Mouse (Mus musculus): ENCODE measurements around the gene Ost4. TPM values are rescaled to one million over a fixed set of nuclear protein-coding genes. Genes with fewer than 3 reads are reported as not detected.
A peak's percentile ranks its signal among the peaks of the same experiment; 100 is the strongest.

The Ost4 gene
- polyA plus RNA-seq, 1 experiment from 2014 or later = 480 TPM

- Histone ChIP-seq H3K4me3 (ENCODE audit: control insufficient read depth in 1 of 2, insufficient read depth in 1 of 2, low read depth in 1 of 2, low read length in 2 of 2) (no peak overlapping the region), H3K4me2 (ENCODE audit: low read length) (no peak overlapping the region), H3K27me3 (ENCODE audit: control insufficient read depth, insufficient read depth, low read length) (no peaks in the 10 kb centered on the region), H3K27ac (replicated peaks in 1 of 2; ENCODE audit: control insufficient read depth in 1 of 2, insufficient read depth in 1 of 2, low read depth in 2 of 2, low read length in 2 of 2) (no peak overlapping the region), H3K9ac (ENCODE audit: low read length) (no peak overlapping the region), H3K36me3 (ENCODE audit: control insufficient read depth, insufficient read depth, low read length) (no peaks in the 10 kb centered on the region), H3K4me1 (ENCODE audit: control insufficient read depth in 2 of 2, insufficient read depth in 2 of 2, low read length in 2 of 2) (peaks cover 0 to 6% of the 10 kb centered on the region in 2 experiments; a peak in 2 of 4 replicates), H3K9me3 (ENCODE audit: control insufficient read depth, low read length) (no peaks in the 10 kb centered on the region)
- ATAC-seq (ENCODE audit: insufficient number of reproducible peaks, insufficient read depth, low FRiP score, low read depth) = no peak
- WGBS = 59% methylated on average over 5 of the region's 5 CpGs
Observed at GRCm38 (mm10) chr5:30933705-30934104, 26.1 kb upstream of the Ost4 start.

- no peak overlapping the region for H3K4me2 ChIP-seq (ENCODE audit: low read length)
- peaks cover 0 to 6% of the 10 kb centered on the region in 2 experiments; a peak in 2 of 4 replicates for H3K4me1 ChIP-seq (ENCODE audit: control insufficient read depth in 2 of 2, insufficient read depth in 2 of 2, low read length in 2 of 2)
- no peaks in the 10 kb centered on the region for H3K9me3 ChIP-seq (ENCODE audit: control insufficient read depth, low read length)
- H3K36me3 ChIP-seq (ENCODE audit: control insufficient read depth, insufficient read depth, low read length) = no peaks in the 10 kb centered on the region
- no peak for ATAC-seq (ENCODE audit: insufficient number of reproducible peaks, insufficient read depth, low FRiP score, low read depth)
- WGBS = 56% methylated on average over 4 of the region's 4 CpGs
- no peak overlapping the region for H3K9ac ChIP-seq (ENCODE audit: low read length)
- no peaks in the 10 kb centered on the region for H3K27me3 ChIP-seq (ENCODE audit: control insufficient read depth, insufficient read depth, low read length)
- H3K4me3 ChIP-seq (ENCODE audit: control insufficient read depth in 1 of 2, insufficient read depth in 1 of 2, low read depth in 1 of 2, low read length in 2 of 2) = no peak overlapping the region
- H3K27ac ChIP-seq (replicated peaks in 1 of 2; ENCODE audit: control insufficient read depth in 1 of 2, insufficient read depth in 1 of 2, low read depth in 2 of 2, low read length in 2 of 2) = no peak overlapping the region
Observed at GRCm38 (mm10) chr5:30931378-30931777, 23.8 kb upstream of the Ost4 start.

- H3K4me1 ChIP-seq (ENCODE audit: control insufficient read depth in 2 of 2, insufficient read depth in 2 of 2, low read length in 2 of 2) = peaks cover 0 to 6% of the 10 kb centered on the region in 2 experiments; a peak in 2 of 4 replicates
- H3K9ac ChIP-seq (ENCODE audit: low read length) = no peak overlapping the region
- no peak overlapping the region for H3K27ac ChIP-seq (replicated peaks in 1 of 2; ENCODE audit: control insufficient read depth in 1 of 2, insufficient read depth in 1 of 2, low read depth in 2 of 2, low read length in 2 of 2)
- H3K36me3 ChIP-seq (ENCODE audit: control insufficient read depth, insufficient read depth, low read length) = no peaks in the 10 kb centered on the region
- WGBS = 79% methylated on average over 6 of the region's 6 CpGs
- H3K9me3 ChIP-seq (ENCODE audit: control insufficient read depth, low read length) = no peaks in the 10 kb centered on the region
- no peak for ATAC-seq (ENCODE audit: insufficient number of reproducible peaks, insufficient read depth, low FRiP score, low read depth)
- H3K27me3 ChIP-seq (ENCODE audit: control insufficient read depth, insufficient read depth, low read length) = no peaks in the 10 kb centered on the region
- H3K4me2 ChIP-seq (ENCODE audit: low read length) = no peak overlapping the region
- no peak overlapping the region for H3K4me3 ChIP-seq (ENCODE audit: control insufficient read depth in 1 of 2, insufficient read depth in 1 of 2, low read depth in 1 of 2, low read length in 2 of 2)
Observed at GRCm38 (mm10) chr5:30930846-30931245, 23.3 kb upstream of the Ost4 start.

GRCm38 (mm10) chr5:30930121-30930520 lies 22.5 kb upstream of the Ost4 start:
- WGBS = 47% methylated on average over 4 of the region's 4 CpGs
- Histone ChIP-seq H3K9me3 (ENCODE audit: control insufficient read depth, low read length) (no peaks in the 10 kb centered on the region), H3K4me2 (ENCODE audit: low read length) (no peak overlapping the region), H3K4me3 (ENCODE audit: control insufficient read depth in 1 of 2, insufficient read depth in 1 of 2, low read depth in 1 of 2, low read length in 2 of 2) (no peak overlapping the region), H3K27me3 (ENCODE audit: control insufficient read depth, insufficient read depth, low read length) (no peaks in the 10 kb centered on the region), H3K36me3 (ENCODE audit: control insufficient read depth, insufficient read depth, low read length) (no peaks in the 10 kb centered on the region), H3K27ac (replicated peaks in 1 of 2; ENCODE audit: control insufficient read depth in 1 of 2, insufficient read depth in 1 of 2, low read depth in 2 of 2, low read length in 2 of 2) (no peak overlapping the region), H3K9ac (ENCODE audit: low read length) (no peak overlapping the region), H3K4me1 (ENCODE audit: control insufficient read depth in 2 of 2, insufficient read depth in 2 of 2, low read length in 2 of 2) (peaks cover 0 to 6% of the 10 kb centered on the region in 2 experiments; a peak in 2 of 4 replicates)
- ATAC-seq (ENCODE audit: insufficient number of reproducible peaks, insufficient read depth, low FRiP score, low read depth) = no peak

- Histone ChIP-seq H3K9me3 (ENCODE audit: control insufficient read depth, low read length) (no peaks in the 10 kb centered on the region), H3K36me3 (ENCODE audit: control insufficient read depth, insufficient read depth, low read length) (no peaks in the 10 kb centered on the region), H3K4me3 (ENCODE audit: control insufficient read depth in 1 of 2, insufficient read depth in 1 of 2, low read depth in 1 of 2, low read length in 2 of 2) (no peak overlapping the region; a peak in 1 of 4 replicates), H3K9ac (ENCODE audit: low read length) (no peak overlapping the region), H3K27me3 (ENCODE audit: control insufficient read depth, insufficient read depth, low read length) (no peaks in the 10 kb centered on the region), H3K4me2 (ENCODE audit: low read length) (peak overlapping the region; percentile 55), H3K4me1 (ENCODE audit: control insufficient read depth in 2 of 2, insufficient read depth in 2 of 2, low read length in 2 of 2) (peaks cover under 1 to 6% of the 10 kb centered on the region in 2 experiments; a peak in 2 of 4 replicates), H3K27ac (replicated peaks in 1 of 2; ENCODE audit: control insufficient read depth in 1 of 2, insufficient read depth in 1 of 2, low read depth in 2 of 2, low read length in 2 of 2) (no peak overlapping the region)
- 40% methylated on average over 7 of the region's 7 CpGs for WGBS
- no peak for ATAC-seq (ENCODE audit: insufficient number of reproducible peaks, insufficient read depth, low FRiP score, low read depth)
Observed at GRCm38 (mm10) chr5:30927945-30928529, 20.4 kb upstream of the Ost4 start.

GRCm38 (mm10) chr5:30926073-30926472 lies 18.5 kb upstream of the Ost4 start:
- Histone ChIP-seq H3K36me3 (ENCODE audit: control insufficient read depth, insufficient read depth, low read length) (peaks cover under 1% of the 10 kb centered on the region), H3K4me2 (ENCODE audit: low read length) (no peak overlapping the region), H3K27ac (replicated peaks in 1 of 2; ENCODE audit: control insufficient read depth in 1 of 2, insufficient read depth in 1 of 2, low read depth in 2 of 2, low read length in 2 of 2) (no peak overlapping the region), H3K9ac (ENCODE audit: low read length) (no peak overlapping the region), H3K4me3 (ENCODE audit: control insufficient read depth in 1 of 2, insufficient read depth in 1 of 2, low read depth in 1 of 2, low read length in 2 of 2) (no peak overlapping the region), H3K9me3 (ENCODE audit: control insufficient read depth, low read length) (no peaks in the 10 kb centered on the region), H3K4me1 (ENCODE audit: control insufficient read depth in 2 of 2, insufficient read depth in 2 of 2, low read length in 2 of 2) (peaks cover 14 to 18% of the 10 kb centered on the region in 2 experiments), H3K27me3 (ENCODE audit: control insufficient read depth, insufficient read depth, low read length) (no peaks in the 10 kb centered on the region)
- ATAC-seq (ENCODE audit: insufficient number of reproducible peaks, insufficient read depth, low FRiP score, low read depth) = no peak
- 68% methylated on average over 2 of the region's 2 CpGs for WGBS

- Histone ChIP-seq H3K9me3 (ENCODE audit: control insufficient read depth, low read length) (no peaks in the 10 kb centered on the region), H3K36me3 (ENCODE audit: control insufficient read depth, insufficient read depth, low read length) (peaks cover 9% of the 10 kb centered on the region), H3K27ac (replicated peaks in 1 of 2; ENCODE audit: control insufficient read depth in 1 of 2, insufficient read depth in 1 of 2, low read depth in 2 of 2, low read length in 2 of 2) (no peak overlapping the region), H3K9ac (ENCODE audit: low read length) (no peak overlapping the region), H3K4me3 (ENCODE audit: control insufficient read depth in 1 of 2, insufficient read depth in 1 of 2, low read depth in 1 of 2, low read length in 2 of 2) (no peak overlapping the region), H3K27me3 (ENCODE audit: control insufficient read depth, insufficient read depth, low read length) (no peaks in the 10 kb centered on the region), H3K4me2 (ENCODE audit: low read length) (no peak overlapping the region), H3K4me1 (ENCODE audit: control insufficient read depth in 2 of 2, insufficient read depth in 2 of 2, low read length in 2 of 2) (peaks cover 11 to 26% of the 10 kb centered on the region in 2 experiments)
- ATAC-seq (ENCODE audit: insufficient number of reproducible peaks, insufficient read depth, low FRiP score, low read depth) = no peak
- WGBS = 89% methylated on average over 5 of the region's 5 CpGs
Observed at GRCm38 (mm10) chr5:30925217-30925616, 17.6 kb upstream of the Ost4 start.

GRCm38 (mm10) chr5:30924614-30925013 lies 17.0 kb upstream of the Ost4 start:
- ATAC-seq (ENCODE audit: insufficient number of reproducible peaks, insufficient read depth, low FRiP score, low read depth) = no peak
- H3K36me3 ChIP-seq (ENCODE audit: control insufficient read depth, insufficient read depth, low read length) = peaks cover 15% of the 10 kb centered on the region
- no peak overlapping the region for H3K27ac ChIP-seq (replicated peaks in 1 of 2; ENCODE audit: control insufficient read depth in 1 of 2, insufficient read depth in 1 of 2, low read depth in 2 of 2, low read length in 2 of 2)
- no peak overlapping the region for H3K9ac ChIP-seq (ENCODE audit: low read length)
- WGBS = 68% methylated on average over 8 of the region's 8 CpGs
- no peaks in the 10 kb centered on the region for H3K27me3 ChIP-seq (ENCODE audit: control insufficient read depth, insufficient read depth, low read length)
- no peaks in the 10 kb centered on the region for H3K9me3 ChIP-seq (ENCODE audit: control insufficient read depth, low read length)
- H3K4me1 ChIP-seq (ENCODE audit: control insufficient read depth in 2 of 2, insufficient read depth in 2 of 2, low read length in 2 of 2) = peaks cover 11 to 26% of the 10 kb centered on the region in 2 experiments
- H3K4me3 ChIP-seq (ENCODE audit: control insufficient read depth in 1 of 2, insufficient read depth in 1 of 2, low read depth in 1 of 2, low read length in 2 of 2) = no peak overlapping the region
- H3K4me2 ChIP-seq (ENCODE audit: low read length) = no peak overlapping the region
